Mouse (Mus musculus) spleen, adult 2 months (tissue): ENCODE data around the gene Adora1. TPM values are rescaled to one million over a fixed set of nuclear protein-coding genes. Genes with fewer than 3 reads are reported as not detected.

ENCODE experiments used
- DNase-seq, 2 experiments: peaks; one replicate each; pipeline versions ENCODE4 v3.0.0 to v3.0.0-alpha.2; 2012 to 2021; ENCODE audit warnings: low spot score in 2 of 2, low read depth in 1 of 2
- H3K27ac ChIP-seq: fragments of 200-500 bp; 2 replicates; pipeline ENCODE4 v1.5.1; 2012; ENCODE audit warnings: low read length, inconsistent platforms; ENCODE audit not compliant: insufficient read depth
- H3K27me3 ChIP-seq: fragments of 200-500 bp; 2 replicates; pipeline ENCODE4 v1.6.1; 2012; ENCODE audit warnings: mild to moderate bottlenecking, moderate library complexity, low read length, inconsistent platforms; ENCODE audit not compliant: control insufficient read depth, insufficient read depth
- H3K36me3 ChIP-seq: fragments of 200-500 bp; 2 replicates; pipeline ENCODE4 v1.6.1; 2012; ENCODE audit warnings: mild to moderate bottlenecking, low read length, inconsistent platforms; ENCODE audit not compliant: control insufficient read depth, insufficient read depth
- H3K4me1 ChIP-seq: fragments of 200-500 bp; 2 replicates; pipeline ENCODE4 v1.6.1; 2011; ENCODE audit warnings: inconsistent platforms; ENCODE audit not compliant: control insufficient read depth, insufficient read depth, insufficient read length
- H3K4me3 ChIP-seq: fragments of 200-500 bp; 2 replicates; pipeline ENCODE4 v1.5.1; 2011; ENCODE audit warnings: mild to moderate bottlenecking, inconsistent platforms; ENCODE audit not compliant: insufficient read depth, insufficient read length; ENCODE audit errors: extremely low read depth
- CTCF ChIP-seq: fragments of 200-500 bp; IDR thresholded peaks from 2 replicates; pipeline ENCODE4 v1.5.1; 2011; ENCODE audit warnings: mild to moderate bottlenecking, inconsistent platforms; ENCODE audit not compliant: insufficient read depth, insufficient read length, insufficient replicate concordance; ENCODE audit errors: extremely low read depth
- POLR2A ChIP-seq: fragments of 200-500 bp; IDR thresholded peaks from 2 replicates; pipeline ENCODE4 v1.6.1; 2011; ENCODE audit warnings: low read depth, low read length, inconsistent platforms
- WGBS: fragments of 180-500 bp; shearing (Covaris S2); methylation state at CpG from one replicate; pipeline ENCODE4 v1.1.7; 2018; 5-methylcytosine and 5-hydroxymethylcytosine counted together
- polyA plus RNA-seq: library from polyadenylated mRNA; depleted of rRNA; stranded (reverse); fragments of >200 nt; gene quantifications from 2 replicates; pipeline ENCODE4 v1.2.3, GENCODE M21; 2012; rRNA removed

Gene Adora1
- polyA plus RNA-seq, 1 experiment, result 0.28 TPM

DNA sequence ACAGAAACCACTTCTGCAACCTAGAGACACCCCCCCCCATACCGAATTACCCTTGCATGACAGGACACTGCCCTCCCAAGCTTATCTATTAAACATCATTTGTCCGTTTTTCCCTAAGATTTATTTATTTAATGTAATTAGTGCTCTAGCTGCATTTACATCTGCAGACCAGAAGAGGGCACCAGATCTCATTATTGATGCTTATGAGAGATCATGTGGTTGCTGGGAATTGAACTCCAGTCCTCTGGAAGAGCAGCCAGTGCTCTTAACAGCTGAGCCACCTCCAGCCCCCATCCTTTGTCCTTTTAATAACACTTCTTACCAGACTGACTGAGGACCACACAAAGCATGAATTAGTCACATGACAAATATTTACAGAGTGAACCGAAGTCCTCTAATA, 80.6 kb downstream of the Adora1 start:
- Histone ChIP-seq H3K4me1 (no peaks in the 10 kb centered on the region), H3K36me3 (no peaks in the 10 kb centered on the region), H3K27ac (no peak overlapping the region), H3K4me3 (no peak overlapping the region), H3K27me3 (no peaks in the 10 kb centered on the region)
- WGBS, result 55% methylated on average over 3 of the region's 3 CpGs
- DNase-seq, result no peak
- TF ChIP-seq CTCF (0 out of 2 replicates have a peak, but pooled peaks have one; percentile 1), POLR2A (no peak)

DNA sequence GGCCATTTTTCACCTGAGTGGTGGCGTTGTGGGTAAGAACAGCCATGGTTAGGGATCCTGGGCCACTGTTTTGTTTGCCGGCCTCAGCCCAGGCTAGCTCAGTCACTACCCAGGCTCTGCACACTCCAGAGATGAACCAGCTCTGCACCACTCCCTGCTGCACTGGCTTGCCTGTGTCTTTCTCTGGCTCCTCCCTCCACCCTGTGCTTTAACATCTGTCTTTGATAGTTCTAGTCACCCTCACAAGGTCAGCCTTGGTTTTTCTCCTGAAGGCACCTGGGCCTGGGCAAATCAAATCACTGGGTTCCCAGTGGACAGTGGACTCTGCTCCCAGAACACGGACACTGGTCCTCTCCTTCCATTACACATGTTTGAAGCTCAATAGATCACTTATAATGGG, 81.1 kb downstream of the Adora1 start:
- Histone ChIP-seq H3K36me3 (no peaks in the 10 kb centered on the region), H3K4me1 (no peaks in the 10 kb centered on the region), H3K27me3 (no peaks in the 10 kb centered on the region), H3K27ac (no peak overlapping the region), H3K4me3 (no peak overlapping the region)
- TF ChIP-seq CTCF (no peak), POLR2A (no peak)
- 90% methylated on average over 3 of the region's 3 CpGs for WGBS
- DNase-seq, result no peak

DNA sequence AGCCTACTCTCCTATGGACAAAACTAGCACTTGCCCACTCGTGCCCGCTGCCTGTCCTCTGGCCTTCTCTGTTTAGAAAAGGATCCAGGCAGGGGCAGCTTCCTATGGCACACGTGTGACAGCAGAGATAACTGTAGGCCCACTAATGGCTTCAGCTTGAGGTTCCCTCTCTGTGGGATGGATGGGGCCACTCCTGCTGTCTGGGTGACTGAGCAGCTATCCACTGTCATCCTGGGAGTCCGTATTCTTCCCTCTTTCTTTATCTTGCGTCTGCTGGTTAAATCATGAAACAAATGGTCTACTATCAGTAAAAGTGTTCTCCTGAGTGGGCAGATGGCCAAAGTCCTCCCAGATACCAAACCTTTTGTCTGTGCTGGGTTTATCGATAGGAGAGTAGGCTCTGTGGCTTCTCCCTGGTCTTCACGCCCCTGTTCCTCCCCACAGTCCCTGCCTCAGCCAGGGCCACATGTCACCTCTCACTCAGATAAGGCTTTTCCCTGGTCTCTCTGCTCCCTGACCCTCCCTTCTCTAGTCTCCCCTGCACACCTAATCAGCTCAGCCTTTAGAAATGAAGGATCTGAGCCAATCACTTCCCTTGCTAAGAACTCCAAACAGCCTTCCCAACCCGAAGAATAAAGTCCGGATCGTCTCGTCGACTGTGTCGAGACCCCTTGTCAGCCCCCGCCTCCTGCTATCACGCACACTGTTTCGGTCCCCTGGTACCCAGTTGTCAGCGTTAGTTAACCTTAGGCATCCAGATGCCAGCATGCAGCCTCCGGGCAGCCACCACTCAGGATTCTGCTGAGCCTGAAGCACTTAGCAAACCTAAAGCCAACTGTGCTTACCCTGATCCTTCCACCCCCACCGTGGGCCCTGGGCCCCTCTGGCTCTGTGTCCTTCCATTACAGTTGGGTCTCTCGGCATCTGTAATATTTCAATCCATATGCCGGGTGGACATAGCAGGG, 82.3 kb downstream of the Adora1 start:
- no peak overlapping the region for H3K27ac ChIP-seq
- H3K4me1 ChIP-seq, result no peaks in the 10 kb centered on the region
- H3K36me3 ChIP-seq, result no peaks in the 10 kb centered on the region
- DNase-seq, result no peak
- 81% methylated on average over 21 of the region's 21 CpGs for WGBS
- TF ChIP-seq CTCF (no peak), POLR2A (no peak)
- no peaks in the 10 kb centered on the region for H3K27me3 ChIP-seq
- no peak overlapping the region for H3K4me3 ChIP-seq

GRCm38 (mm10) chr1:134151655-134152412, 83.4 kb downstream of the Adora1 start:
- Histone ChIP-seq H3K27me3 (no peaks in the 10 kb centered on the region), H3K27ac (no peak overlapping the region), H3K4me1 (no peaks in the 10 kb centered on the region), H3K36me3 (no peaks in the 10 kb centered on the region), H3K4me3 (no peak overlapping the region)
- DNase-seq, result peak; percentile 30 to 55
- TF ChIP-seq POLR2A (no peak), CTCF (peak; percentile 49; the same call in 1 of the 2 replicates)
- 28% methylated on average over 13 of the region's 13 CpGs for WGBS

DNA sequence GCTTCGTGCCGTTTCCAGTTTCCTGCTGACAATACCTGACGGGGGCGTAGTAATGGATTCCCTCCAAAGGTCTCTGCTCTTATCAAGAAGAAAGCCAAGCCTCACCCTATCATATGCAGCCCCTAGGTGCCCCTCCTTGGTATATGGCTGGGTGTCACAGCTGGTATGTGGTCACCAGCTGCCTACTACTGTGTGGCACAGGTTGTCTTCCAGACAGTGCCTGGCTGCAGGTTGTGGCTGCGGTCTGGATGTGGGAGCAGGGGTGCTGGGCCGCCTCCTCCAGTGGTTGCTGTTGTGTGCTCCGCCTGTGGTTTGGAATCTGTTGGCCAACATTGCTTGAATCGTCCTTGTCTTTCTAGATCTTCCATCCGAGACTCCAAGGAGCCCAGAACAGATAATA, 84.5 kb downstream of the Adora1 start:
- H3K4me3 ChIP-seq, result no peak overlapping the region
- no peak overlapping the region for H3K27ac ChIP-seq
- 88% methylated on average over 9 of the region's 9 CpGs for WGBS
- no peak for DNase-seq
- no peaks in the 10 kb centered on the region for H3K27me3 ChIP-seq
- TF ChIP-seq POLR2A (no peak), CTCF (no peak)
- H3K4me1 ChIP-seq, result no peaks in the 10 kb centered on the region
- H3K36me3 ChIP-seq, result no peaks in the 10 kb centered on the region

DNA sequence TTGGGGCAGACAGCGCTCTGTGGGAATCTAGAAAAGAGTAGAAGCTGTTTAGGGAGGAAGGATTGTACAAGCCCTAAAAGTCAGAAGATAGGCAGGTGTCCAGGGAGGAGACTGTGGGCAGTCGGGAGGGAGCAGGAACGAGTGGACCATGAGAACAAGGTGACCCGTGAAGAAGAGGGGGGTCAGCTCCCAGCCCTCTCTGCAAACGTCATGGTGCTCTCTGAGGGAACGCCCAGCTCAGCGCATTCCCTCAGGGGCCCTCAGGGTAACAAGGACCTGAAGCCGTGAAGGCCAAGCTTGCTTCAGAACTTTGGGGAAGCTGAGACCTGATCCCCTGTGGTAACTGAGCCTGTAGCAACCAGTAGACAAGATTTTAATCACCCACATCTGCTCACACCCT, 85.2 kb downstream of the Adora1 start:
- Histone ChIP-seq H3K4me3 (no peak overlapping the region), H3K4me1 (no peaks in the 10 kb centered on the region), H3K36me3 (no peaks in the 10 kb centered on the region), H3K27me3 (no peaks in the 10 kb centered on the region), H3K27ac (no peak overlapping the region)
- 85% methylated on average over 8 of the region's 8 CpGs for WGBS
- TF ChIP-seq CTCF (no peak), POLR2A (no peak)
- no peak for DNase-seq

Other genes with a start within 250 kb of the Adora1 start
- 10.6 and 12.4 TPM in 2 replicates for gene Fmod, start 198.2 kb downstream of the Adora1 start, polyA plus RNA-seq
- gene Btg2, start 156.3 kb downstream of the Adora1 start, polyA plus RNA-seq, result 115 and 123 TPM in 2 replicates
- gene Chit1, start 124.2 kb downstream of the Adora1 start, polyA plus RNA-seq, result 0.20 TPM in 1 of 2 replicates, not detected in the other
- 3.3 and 7.5 TPM in 2 replicates for gene Chil1, start 53.3 kb downstream of the Adora1 start, polyA plus RNA-seq
- gene Mybph, start 42.0 kb downstream of the Adora1 start, polyA plus RNA-seq, result not detected in 2 replicates
- gene Myog, start 54.6 kb upstream of the Adora1 start, polyA plus RNA-seq, result not detected in 2 replicates
- 20.1 and 28.5 TPM in 2 replicates for gene Ppfia4, start 97.5 kb upstream of the Adora1 start, polyA plus RNA-seq
- 39.2 and 42.2 TPM in 2 replicates for gene Tmem183a, start 126.5 kb upstream of the Adora1 start, polyA plus RNA-seq
- not detected in 2 replicates for gene 4933406M09Rik, start 150.5 kb upstream of the Adora1 start, polyA plus RNA-seq
- gene Cyb5r1, start 170.1 kb upstream of the Adora1 start, polyA plus RNA-seq, result 46.0 and 46.4 TPM in 2 replicates
- gene Adipor1, start 179.9 kb upstream of the Adora1 start, polyA plus RNA-seq, result 106 and 122 TPM in 2 replicates
- 4.8 and 5.9 TPM in 2 replicates for gene Klhl12, start 220.1 kb upstream of the Adora1 start, polyA plus RNA-seq